Mouse (Mus musculus) yolk sac, embryonic 10.5 days (tissue): ENCODE measurements around the gene Pcsk5.
"Not testable (repeated sequence)": the region's sequence is repeated elsewhere in the genome, so short reads cannot be mapped to it uniquely, and the experiment has no call there.

Source experiments
- DNase-seq: peaks from one replicate; pipeline ENCODE4 v3.0.0-alpha.2; 2017; ENCODE audit warnings: low spot score

The Pcsk5 gene

DNA sequence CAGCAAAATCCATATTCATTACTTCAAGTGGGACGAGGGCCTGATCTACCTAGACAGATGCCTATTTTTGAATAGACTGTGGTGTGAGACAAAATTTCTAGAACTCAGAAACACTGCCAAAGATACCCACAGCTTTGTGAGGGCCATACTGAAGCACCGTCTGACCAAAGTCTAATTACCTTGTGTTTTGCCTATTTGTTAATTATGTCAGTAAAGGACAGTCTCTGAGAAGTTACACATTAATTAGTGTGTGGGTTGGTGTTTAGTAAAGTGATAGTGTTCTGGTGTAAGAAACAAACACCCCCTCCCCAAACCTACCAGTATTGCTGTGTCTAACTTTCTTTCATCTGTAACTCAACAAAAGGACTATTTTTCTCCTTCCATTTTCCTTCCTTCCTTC is 266.5 kb downstream of the Pcsk5 start:
- no peak for DNase-seq

DNA sequence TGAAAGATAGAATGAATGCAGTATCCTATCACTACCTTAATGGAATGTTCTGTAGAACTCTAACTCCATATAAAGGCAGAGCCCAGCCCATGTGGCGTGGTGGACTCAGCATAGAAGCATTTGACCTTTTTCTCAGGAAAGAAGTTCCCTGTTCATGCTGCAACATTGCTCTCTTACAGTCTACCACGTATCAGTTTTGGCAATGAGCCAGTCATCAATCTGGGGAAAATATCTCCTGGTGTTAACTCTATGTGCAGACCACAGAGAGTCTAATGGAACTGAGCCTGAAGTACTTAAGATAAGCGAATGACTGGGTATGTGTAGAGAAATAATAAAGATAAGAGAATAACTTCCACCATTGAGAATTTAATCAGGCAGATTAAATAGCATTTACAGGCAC is 270.2 kb downstream of the Pcsk5 start:
- DNase-seq, result no peak

DNA sequence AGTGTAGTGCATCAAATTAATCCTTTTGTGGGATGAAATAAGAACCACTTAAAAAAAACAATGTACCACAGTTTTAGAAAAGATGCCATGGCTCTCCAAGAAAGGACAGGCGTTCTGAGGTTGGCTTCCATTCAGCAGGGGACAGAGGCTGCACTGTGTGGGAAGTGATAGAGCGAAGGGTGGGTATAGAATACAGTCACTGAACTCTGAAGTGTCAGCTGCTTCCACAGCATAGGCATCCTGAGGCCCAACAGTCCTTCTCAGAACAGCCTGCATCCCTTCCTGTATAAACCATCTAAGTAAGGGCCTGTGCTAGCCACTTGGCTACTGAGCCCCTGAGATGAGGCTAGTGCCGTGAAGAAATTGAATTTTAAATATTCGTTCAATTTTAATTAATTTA is 271.3 kb downstream of the Pcsk5 start:
- no peak for DNase-seq

DNA sequence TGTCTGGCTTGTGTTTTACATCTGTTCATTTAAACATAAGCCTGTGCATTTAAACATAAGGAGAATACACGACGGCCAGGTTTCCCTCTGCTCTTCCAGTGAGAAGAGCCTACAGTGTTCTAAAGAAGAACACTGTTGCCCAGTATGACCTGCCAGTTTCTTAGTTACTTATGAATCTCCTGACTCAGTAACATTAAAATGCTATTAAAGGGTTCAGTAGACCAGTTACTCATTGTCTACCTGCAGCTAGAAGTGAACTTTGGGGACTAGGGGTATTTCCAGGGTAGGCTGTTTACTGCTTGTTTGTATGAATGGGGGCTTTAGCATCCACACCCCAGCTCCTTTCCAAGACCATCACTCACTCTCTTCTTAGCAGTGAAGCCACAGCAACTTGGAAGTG is 278.7 kb downstream of the Pcsk5 start:
- DNase-seq, result no peak

DNA sequence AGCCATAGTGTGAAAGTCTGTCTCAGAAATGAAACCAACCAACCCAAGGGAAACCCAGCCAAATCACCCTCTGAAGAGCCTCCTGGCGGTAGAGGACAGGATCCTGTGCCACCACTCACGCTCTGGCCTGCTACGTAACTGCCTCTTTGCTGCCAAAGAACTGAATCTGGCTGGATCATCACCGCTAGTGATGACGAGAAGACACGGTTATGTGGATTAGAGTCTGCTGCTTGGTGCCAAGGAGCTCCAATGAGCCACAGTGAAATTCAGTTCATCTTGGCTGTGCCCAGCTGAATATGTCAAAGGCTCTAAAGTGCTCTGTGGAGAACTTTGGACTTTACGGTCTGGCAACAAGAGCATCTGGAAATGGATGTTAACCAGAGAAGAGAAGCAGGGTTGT is 282.3 kb downstream of the Pcsk5 start:
- DNase-seq, result no peak

DNA sequence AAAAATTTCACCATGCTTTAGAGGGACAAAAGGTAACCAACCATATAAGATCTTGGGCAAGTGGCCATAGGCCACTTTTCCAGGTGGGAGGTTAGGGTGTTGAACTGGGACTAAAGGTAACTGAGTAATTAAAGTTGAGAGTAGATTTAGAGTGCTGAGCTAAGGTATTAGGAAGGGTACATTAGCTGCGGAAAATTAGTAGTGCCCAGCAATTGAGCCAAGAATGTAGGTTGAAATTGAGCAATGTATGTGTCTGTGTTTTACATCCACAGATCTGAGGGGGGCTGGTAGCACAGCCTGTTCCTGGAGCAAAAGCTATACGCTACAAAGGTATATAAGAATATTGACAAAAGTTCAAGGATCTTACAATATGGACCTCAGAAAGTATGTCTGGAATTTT is 282.9 kb downstream of the Pcsk5 start:
- no peak for DNase-seq

DNA sequence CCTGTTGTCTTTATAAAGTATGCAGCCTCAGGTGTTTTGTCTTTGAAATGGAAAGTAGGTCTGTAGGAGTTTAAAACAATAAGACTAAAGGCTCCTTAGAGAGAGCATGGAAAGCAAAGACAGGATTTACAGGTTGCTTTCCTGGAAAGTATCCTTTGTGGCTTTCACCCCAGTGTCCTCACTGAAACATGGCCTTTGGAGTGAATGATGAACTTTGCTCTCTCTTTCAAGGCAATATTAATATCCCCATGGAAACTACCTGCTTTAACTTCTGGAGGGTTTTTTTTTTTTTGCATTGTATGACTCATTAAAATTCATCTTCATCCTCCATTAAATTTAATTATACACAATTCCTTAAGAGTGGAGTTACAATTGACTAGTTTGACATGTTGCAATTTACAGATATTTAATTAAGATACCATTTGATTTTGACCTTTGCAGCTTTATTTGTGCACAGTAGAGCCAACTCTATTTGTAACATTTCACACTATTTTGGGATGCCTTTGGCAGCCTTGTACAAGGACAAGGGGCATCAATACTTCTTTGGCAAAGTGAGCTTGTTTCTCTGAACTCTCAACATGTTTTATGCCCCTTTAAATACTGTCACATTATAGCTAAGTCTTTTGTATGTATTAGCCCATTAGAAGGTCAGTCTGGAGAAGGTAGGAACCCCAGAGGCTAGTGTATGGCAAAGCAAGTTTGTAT is 283.9 kb downstream of the Pcsk5 start:
- no peak for DNase-seq

DNA sequence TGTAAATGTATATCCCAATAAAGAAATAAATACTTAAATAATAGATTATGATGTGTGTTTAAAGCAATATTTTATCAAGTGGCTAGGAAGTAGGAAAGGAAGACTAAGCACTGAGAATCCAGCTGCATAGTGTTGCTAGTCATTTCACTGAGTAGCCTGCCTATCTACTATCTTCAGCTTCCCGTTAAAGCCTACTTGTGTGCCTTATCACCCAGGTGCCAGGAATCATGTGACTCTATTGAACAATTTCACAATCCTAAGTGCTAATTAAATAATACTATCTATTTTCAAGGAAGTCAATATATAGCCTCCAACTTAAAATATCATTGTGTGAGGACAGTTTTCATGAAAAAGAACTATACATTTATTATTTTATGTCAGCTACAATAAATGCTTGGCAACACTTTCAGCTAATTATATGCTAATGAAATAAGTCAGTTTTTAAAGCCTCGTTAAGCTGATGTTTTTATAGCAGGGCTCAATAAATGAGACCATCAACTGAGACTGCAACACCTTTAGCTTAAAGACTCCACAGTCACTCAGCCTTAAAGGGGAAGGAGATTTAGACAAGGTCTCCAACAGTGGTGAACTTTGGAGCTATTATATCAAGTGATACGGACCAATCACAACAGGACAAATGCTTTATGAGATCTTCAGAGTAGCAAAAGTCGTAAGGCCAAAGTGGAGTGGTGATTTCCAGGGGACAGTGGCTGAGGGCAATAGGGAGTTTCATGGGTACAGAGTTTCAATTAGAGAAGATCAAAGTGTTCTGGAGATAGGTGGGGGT is 308.5 kb downstream of the Pcsk5 start:
- DNase-seq, result no peak

DNA sequence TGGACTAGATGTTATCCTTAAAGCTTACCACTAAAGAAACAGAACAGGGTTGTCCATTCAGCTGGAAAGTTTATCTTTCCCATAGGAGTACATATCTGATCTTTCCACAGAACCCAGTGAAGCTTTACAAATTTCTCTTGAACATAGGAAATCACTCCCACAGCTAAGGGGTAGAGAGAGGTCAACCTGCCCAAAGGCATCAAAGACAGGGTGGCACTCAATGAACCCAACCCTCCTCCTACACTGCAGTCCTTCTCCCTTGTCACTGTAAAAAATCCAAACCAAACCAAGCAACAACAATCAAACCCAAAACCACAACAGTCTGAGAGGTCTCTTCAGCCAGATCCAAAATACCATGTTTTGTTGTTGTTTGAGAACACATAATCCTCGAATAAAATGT is 311.9 kb downstream of the Pcsk5 start:
- DNase-seq, result no peak

DNA sequence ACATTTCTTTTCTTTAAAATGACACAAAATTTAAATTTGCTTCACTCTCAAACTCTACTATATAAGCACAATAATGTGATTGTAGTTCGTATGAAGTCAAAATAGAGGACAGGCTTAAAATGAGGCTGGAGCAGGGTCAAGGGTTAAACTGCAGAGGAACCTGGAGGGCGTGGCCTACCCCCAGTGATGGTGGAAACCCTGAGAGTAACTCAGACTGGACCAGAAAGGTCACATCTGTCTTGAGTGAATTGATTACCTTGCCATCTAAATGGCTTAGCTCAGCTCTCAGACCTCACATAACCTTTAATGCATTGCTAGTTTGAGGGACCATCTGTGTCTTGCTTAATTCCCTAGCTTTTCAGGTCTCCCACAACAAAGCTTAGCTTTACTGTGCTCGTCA is 323.0 kb downstream of the Pcsk5 start:
- DNase-seq, result peak; percentile 13

DNA sequence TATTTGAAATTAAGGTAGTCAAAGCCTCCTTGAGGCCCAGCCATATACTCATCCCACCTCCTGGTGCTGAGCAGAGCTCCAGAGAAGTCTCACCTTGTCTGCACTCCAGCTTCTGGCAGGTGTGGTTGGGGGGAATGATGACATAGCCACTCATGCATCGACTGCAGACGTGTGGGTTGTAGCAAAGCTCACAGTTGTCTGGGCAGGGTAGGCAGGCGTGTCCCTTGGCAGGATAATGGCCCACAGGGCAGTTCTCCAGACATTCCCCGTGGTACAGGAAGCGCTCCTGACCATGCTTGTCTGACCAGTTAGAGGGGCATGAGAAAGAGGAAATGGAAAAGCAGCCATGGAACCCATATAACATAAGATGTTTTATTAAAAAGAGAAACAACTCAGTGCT is 326.1 kb downstream of the Pcsk5 start:
- DNase-seq, result no peak

DNA sequence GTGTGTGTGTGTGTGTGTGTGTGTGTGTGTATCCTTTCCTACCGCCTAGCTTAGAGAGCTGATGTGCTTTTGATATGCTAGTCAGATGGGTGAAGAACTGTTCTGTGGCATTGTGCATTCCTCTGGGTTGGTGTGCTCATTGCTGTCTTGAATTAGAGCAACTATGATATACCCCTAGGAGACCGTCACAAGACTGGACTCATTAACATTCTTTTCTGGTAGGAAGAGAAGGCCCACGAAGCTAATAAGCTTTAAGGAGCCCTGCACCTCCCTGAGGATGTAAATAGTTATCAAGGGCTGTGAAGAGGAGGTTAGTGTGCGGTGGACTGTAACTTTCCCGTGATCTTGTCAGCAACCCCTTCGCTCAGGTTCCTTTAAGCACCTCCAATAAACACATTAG is 333.2 kb downstream of the Pcsk5 start:
- DNase-seq, result no peak

DNA sequence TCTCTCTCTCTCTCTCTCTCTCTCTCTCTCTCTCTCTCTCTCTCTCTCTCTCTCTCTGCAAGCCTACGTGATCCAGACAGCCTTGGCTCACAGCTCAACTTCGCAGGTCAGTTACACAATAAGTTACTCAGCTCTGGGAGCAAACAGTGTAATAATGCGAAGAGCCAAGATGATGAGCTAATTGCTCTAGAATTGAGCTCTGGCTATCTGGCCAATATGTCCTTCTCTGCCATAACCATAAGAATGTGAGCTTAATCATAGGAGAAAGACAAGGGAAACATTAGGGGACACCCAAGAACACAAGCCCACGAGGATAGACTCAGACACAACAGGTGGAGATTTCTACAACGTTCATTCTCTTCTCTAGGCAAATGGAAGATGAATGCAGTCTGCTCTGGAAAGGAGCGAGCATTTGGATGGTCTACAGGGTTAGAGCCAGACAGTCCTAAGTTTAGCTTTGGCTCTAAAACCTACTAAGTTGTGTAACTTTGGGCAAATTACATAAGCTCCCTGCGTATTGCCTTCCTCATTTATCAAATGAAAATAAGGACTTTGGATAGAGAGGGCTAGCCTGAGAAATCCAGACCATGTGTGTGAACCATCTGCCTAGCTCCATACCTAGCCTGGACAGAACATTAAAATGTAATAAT is 338.7 kb downstream of the Pcsk5 start:
- DNase-seq, result no peak

DNA sequence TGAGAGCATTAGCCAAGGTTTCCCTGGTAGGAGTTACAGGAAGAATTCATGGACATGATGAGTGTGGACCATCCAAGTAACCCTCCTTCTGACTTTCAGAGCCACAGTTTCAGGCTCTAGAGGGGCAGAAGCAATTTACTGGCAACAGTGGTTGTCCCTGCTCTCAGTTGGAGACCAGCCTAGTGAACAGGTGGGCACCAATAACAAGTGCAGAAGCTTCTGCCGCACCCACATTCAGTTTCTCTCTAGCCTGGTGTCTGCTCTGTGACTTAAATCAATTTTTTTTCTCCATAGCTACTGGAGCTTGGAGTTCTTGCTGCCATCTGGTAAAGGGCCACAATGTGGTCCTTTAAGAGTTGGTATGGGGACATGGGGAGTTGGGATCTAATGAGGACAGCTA is 341.3 kb downstream of the Pcsk5 start:
- no peak for DNase-seq

DNA sequence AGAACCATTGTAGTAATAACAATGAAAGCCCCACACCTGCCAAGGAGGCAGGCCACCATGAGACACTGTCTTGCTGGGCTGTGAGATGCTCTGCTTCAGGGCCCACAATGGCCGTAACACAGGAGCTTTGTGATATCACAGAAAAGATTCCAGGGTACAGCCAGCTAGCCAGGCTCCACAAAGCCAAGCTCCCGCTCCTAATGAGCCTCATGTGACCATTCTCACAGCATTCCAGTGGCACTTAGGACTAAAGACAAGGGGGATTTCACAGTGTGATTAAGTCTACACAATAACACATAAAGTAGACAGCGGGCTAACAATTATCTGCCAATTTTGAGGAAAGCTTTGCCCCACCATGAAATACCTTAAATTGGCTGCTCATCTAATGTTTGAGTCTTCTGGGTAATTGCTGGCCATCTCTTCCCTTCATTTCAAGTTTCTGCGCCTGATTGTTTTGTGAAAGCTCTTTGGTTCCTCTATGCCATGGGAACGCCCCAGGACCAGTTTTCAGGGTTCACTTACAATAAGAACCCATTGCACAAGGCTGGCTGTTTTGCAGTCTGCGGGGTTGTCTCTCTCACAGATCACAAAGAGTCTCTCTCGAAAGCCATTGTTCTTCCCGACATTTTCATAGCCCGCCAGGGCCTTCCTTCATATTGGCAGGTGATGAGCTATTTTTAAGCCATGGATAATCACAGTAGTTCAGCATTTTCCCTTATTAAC is 345.4 kb downstream of the Pcsk5 start:
- DNase-seq, result no peak

DNA sequence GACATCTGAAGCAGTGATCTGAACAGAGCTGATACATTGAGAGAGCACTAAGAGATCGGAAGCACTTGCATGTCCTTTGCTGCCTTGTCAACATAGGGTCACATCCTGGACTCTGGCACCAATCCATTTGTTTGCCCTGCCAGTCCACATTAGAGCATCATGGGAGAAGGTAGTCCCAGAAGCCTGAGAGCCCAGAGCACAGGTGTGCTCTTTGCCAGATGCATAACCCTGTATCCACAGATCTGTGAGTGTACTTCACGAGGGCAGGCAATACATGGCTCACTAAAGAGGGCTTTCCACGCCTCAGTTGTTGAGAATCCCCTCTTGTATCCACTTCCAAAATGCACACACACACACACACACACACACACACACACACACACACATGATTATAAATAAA is 346.1 kb downstream of the Pcsk5 start:
- DNase-seq, result no peak

DNA sequence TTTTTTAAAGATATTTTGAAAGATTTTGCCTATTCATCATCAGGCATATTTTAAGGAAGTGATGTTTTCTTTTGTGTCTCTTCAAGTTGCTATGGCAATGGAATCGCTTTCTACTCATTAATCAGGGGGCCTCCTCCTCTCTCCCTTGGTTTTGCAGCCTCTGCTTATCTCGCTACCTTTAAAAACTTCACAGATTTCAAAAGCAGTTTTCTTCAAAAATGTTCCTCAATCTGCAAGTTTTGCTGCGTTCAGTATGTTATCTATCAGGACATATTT is 347.6 kb downstream of the Pcsk5 start:
- DNase-seq, result no peak

DNA sequence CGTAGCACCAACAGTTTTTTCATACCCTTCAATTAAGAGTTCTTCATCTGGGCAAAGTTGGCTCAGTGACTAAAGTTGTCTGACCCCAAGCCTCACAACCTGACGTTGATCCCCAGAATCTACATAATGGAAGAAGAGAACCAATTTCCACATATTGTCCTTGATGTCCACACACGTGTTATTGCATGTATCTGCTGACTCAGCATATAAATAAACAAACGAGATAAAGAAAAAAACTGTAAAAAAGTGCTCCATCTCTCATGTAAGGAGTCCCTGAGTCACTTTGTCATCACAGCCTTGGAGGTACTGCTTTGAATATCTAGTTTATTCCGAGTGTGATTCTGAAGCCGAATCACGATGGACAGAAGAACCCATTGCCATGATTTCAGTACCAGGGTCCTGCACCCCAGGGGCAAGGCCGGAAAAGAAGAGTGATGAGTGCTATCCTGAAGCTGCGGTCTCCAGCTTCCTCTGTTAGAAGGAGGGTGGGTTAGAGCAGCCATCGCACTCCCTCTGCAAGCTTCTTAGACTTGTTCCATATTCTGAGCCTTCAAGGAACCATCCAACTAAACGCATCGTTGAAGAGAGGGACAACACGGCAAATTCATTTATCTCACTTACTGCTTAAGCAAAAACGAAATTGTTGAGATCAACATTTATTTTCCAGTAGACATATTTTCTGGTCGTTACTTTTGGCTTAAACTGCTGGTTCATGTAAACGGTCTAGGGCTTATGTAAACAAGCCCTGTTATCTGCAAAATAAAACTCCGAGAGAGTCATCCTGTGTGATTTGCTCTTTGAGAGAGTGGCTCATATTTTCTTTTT is 348.2 kb downstream of the Pcsk5 start:
- no peak for DNase-seq

DNA sequence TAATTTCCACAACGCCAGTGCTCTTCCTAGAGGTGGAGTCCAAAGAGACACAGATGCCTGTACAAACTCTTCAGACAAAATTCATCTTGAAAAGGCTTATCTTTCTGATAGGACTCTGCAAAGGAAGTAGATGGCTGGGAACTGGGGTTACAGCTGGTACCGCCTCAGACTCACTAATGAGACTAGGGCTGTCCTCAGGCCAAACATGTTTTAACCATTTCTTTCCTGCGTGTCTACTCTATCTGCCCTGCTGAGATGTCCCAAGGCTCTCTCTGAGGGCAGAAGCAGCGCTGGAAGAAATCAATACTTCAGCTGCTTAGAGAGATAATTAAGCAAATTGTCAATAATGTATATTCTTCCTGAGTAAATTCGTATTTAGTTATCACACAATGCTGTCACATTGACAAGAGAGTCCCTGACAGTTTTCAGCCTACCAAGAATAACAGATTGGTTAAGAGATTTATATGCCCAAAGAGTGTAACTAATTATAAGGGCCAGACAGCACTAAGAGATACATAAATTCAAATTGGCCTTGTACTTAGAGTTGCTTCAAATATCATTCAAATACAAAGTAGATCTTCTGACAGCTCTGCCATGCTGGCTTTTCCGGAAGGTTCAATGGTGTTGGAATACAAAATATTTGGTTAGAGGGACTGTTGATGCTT is 355.2 kb downstream of the Pcsk5 start:
- no peak for DNase-seq

DNA sequence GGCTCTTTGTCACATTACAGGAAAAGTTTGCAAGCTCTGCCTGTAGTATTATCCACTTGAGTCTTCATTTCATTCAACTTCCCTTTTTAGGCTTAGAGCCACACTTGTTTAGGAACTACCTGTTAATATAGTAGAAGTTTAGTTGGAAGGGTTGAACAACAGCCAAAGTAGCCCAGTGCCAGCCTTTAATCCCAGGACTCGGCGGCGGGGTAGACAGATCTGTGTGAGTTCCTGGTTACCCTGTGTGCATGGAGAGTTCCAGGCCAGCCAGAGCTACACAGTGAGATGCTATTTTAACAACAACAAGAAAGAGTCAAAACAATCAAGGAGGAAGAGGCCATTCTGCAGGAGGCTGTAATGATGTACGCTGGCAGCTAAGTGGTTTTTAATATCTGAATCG is 358.0 kb downstream of the Pcsk5 start:
- no peak for DNase-seq

DNA sequence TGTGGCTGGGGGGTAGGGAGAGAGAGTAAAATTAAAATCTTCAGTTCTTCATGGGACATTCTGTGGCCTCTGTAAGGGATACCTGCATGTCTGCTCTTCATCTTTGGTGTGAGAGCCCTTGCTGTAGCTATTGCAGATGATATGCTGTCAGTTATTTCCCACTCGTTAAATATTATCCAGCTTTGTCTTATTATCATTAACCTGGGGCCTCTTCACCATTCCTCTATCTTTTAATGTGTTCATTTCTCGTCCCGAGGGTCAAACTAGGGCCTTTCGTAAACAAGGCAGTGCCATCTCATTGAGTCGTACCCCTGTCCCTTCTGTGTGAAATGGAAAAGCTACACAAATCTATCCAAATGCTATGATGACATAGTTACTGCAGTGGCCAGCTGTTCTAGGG is 361.4 kb downstream of the Pcsk5 start:
- no peak for DNase-seq

DNA sequence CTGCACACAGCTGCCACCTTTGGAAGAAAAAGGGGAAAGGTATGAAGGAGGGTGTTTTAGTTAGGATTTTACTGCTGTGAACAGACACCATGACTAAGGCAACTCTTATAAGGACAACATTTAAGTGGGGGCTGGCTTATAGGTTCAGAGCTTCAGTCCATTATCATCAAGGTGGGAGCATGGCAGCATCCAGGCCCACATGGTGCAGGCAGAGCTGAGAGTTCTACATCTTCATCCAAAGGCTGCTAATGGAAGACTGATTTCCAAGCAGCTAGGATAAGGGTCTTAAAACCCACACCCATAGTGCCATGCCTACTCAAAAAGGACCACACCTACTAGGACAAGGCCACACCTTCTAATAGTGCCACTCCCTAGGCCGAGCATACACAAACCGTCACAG is 364.3 kb downstream of the Pcsk5 start:
- DNase-seq, result not testable (repeated sequence)
